Mouse (Mus musculus): ENCODE data around the gene Capn15.

GRCm38 (mm10) chr17:25967652-25968051, 17.9 kb downstream of the Capn15 start:
- no peak for TF ChIP-seq CTCF (IDR thresholded peaks at IDR 0.05; ENCODE audit: extremely low read depth, insufficient read length, insufficient replicate concordance, low read depth, low read length)
- no peak for TF ChIP-seq POLR2A (IDR thresholded peaks at IDR 0.05; ENCODE audit: low read depth, low read length)

All from small intestine, adult 2 months (tissue).